Mouse (Mus musculus): Measurements from ENCODE around the gene Nucb1. TPM values are rescaled to one million over a fixed set of nuclear protein-coding genes. Genes with fewer than 3 reads are reported as not detected.

The Nucb1 gene
- total and polyA plus RNA-seq, 2 experiments from 2014 or later: 76.8 to 122 TPM

GRCm38 (mm10) chr7:45507583-45507982 lies 2.6 kb downstream of the Nucb1 start:
- no peaks in the 10 kb centered on the region for H3K27me3 ChIP-seq (ENCODE audit: insufficient read depth, low read length)
- ATAC-seq (no peak), DNase-seq (no peak)
- WGBS: 91% methylated on average over 6 of the region's 6 CpGs
- no peak overlapping the region for H3K9ac ChIP-seq
- no peak overlapping the region for H3K4me2 ChIP-seq (ENCODE audit: low read depth)
- no peak overlapping the region for H3K4me3 ChIP-seq (ENCODE audit: low read depth, low read length)
- peaks cover 8% of the 10 kb centered on the region for H3K4me1 ChIP-seq (ENCODE audit: insufficient read depth)
- no peaks in the 10 kb centered on the region for H3K9me3 ChIP-seq (ENCODE audit: low read length)
- H3K27ac ChIP-seq (ENCODE audit: low read depth, low read length): no peak overlapping the region
- H3K36me3 ChIP-seq (ENCODE audit: insufficient read depth): peaks cover 20% of the 10 kb centered on the region
- TF ChIP-seq CTCF (IDR thresholded peaks at IDR 0.05; ENCODE audit: low read depth): no peak

GRCm38 (mm10) chr7:45498427-45498826 lies 11.8 kb downstream of the Nucb1 start:
- Histone ChIP-seq H3K9me3 (ENCODE audit: low read length) (no peaks in the 10 kb centered on the region), H3K27ac (ENCODE audit: low read depth, low read length) (no peak overlapping the region), H3K36me3 (ENCODE audit: insufficient read depth) (peaks cover 79% of the 10 kb centered on the region), H3K4me1 (ENCODE audit: insufficient read depth) (no peaks in the 10 kb centered on the region), H3K27me3 (ENCODE audit: insufficient read depth, low read length) (no peaks in the 10 kb centered on the region), H3K4me3 (ENCODE audit: low read depth, low read length) (no peak overlapping the region), H3K9ac (no peak overlapping the region), H3K4me2 (ENCODE audit: low read depth) (no peak overlapping the region)
- ATAC-seq: no peak
- TF ChIP-seq CTCF (IDR thresholded peaks at IDR 0.05; ENCODE audit: low read depth): no peak
- DNase-seq: no peak
- 96% methylated on average over 6 of the region's 6 CpGs for WGBS

DNA sequence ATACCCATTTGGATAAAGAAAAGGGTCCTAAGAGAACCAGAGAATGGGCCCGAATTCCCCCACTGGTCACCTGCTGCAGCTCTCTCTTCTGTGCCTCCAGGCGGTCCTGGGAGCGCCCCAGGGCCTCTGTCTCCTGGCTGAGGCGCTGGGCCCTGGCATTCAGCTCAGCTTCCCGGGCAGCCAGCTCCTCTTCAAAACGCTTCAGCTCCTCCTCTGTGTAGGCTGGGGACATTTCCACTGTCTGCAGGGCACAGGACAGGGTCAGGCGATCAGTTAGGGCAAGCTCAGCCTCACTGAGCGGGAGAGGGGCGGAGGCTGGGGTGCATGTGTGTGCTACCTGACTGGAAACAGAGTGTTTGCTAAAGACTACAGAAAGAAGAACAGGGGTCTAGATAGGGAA lies 15.7 kb downstream of the Nucb1 start:
- H3K4me1 ChIP-seq (ENCODE audit: insufficient read depth): no peaks in the 10 kb centered on the region
- no peaks in the 10 kb centered on the region for H3K27me3 ChIP-seq (ENCODE audit: insufficient read depth, low read length)
- DNase-seq (no peak), ATAC-seq (no peak)
- H3K4me2 ChIP-seq (ENCODE audit: low read depth): no peak overlapping the region
- peaks cover 70% of the 10 kb centered on the region for H3K36me3 ChIP-seq (ENCODE audit: insufficient read depth)
- H3K4me3 ChIP-seq (ENCODE audit: low read depth, low read length): no peak overlapping the region
- WGBS: 84% methylated on average over 9 of the region's 9 CpGs
- no peaks in the 10 kb centered on the region for H3K9me3 ChIP-seq (ENCODE audit: low read length)
- H3K27ac ChIP-seq (ENCODE audit: low read depth, low read length): no peak overlapping the region
- TF ChIP-seq CTCF (IDR thresholded peaks at IDR 0.05; ENCODE audit: low read depth): no peak
- H3K9ac ChIP-seq: no peak overlapping the region

GRCm38 (mm10) chr7:45492951-45493350 lies 17.3 kb downstream of the Nucb1 start:
- Histone ChIP-seq H3K9ac (no peak overlapping the region), H3K4me1 (ENCODE audit: insufficient read depth) (0 out of 2 replicates have a peak, but pooled peaks cover 6% of the 10 kb centered on the region), H3K36me3 (ENCODE audit: insufficient read depth) (peaks cover 54% of the 10 kb centered on the region), H3K9me3 (ENCODE audit: low read length) (no peaks in the 10 kb centered on the region), H3K27me3 (ENCODE audit: insufficient read depth, low read length) (no peaks in the 10 kb centered on the region), H3K4me3 (ENCODE audit: low read depth, low read length) (no peak overlapping the region), H3K27ac (ENCODE audit: low read depth, low read length) (no peak overlapping the region), H3K4me2 (ENCODE audit: low read depth) (no peak overlapping the region)
- WGBS: 94% methylated on average over 5 of the region's 5 CpGs
- ATAC-seq: no peak
- DNase-seq: no peak
- TF ChIP-seq CTCF (IDR thresholded peaks at IDR 0.05; ENCODE audit: low read depth): no peak

DNA sequence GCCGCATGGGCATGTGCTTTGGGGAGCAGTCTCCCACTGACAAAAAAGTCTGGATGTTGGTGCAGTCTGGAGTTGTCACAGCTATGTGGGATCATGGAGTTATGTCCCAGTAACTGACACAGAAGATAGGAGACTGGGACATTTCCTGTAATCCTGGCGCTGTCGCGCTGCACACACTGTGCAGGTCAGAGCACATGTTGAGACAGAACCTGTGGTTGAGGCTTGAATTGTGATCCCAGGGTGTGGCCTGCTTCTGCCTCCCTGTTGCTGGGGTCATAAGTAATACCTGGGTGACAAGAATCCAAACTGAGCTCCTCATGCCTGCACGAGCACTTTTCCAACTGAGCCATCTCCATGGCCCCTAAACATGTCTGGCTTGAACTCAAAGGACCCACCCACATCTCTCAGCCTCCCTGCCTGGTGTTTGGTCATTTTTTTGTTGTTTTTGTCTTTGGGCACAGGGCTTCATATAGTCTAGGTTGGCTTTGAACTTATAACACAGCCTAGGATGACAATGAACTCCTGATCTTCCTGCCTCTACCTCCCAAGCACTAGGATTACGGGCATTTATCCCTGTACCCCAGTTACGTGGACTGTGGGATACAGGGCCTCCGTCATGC lies 17.9 kb downstream of the Nucb1 start:
- Histone ChIP-seq H3K4me1 (ENCODE audit: insufficient read depth) (0 out of 2 replicates have a peak, but pooled peaks cover 6% of the 10 kb centered on the region), H3K4me2 (ENCODE audit: low read depth) (no peak overlapping the region), H3K9me3 (ENCODE audit: low read length) (no peaks in the 10 kb centered on the region), H3K27ac (ENCODE audit: low read depth, low read length) (no peak overlapping the region), H3K4me3 (ENCODE audit: low read depth, low read length) (no peak overlapping the region), H3K9ac (no peak overlapping the region), H3K27me3 (ENCODE audit: insufficient read depth, low read length) (no peaks in the 10 kb centered on the region), H3K36me3 (ENCODE audit: insufficient read depth) (peaks cover 48% of the 10 kb centered on the region)
- ATAC-seq: no peak
- TF ChIP-seq CTCF (IDR thresholded peaks at IDR 0.05; ENCODE audit: low read depth): no peak
- no peak for DNase-seq
- 93% methylated on average over 8 of the region's 8 CpGs for WGBS

DNA sequence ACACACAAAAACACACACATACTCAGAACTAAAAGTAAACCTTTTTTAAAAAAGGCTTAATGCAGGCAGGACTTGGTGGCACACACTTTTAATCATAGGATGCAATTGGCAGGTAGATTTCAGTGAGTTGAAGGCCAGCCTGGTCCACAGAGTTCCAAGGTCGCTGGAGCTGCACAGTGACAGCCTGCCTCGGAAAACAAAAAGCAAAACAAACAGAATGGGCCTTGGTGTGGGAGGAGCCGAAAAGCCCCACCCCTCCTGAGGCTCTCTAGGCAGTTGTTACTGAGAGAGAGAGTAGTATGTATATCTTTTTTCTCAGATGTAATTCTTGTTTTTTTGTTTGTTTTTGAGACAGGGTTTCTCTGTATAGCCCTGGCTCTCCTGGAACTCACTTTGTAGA lies 18.9 kb downstream of the Nucb1 start:
- no peak for TF ChIP-seq CTCF (IDR thresholded peaks at IDR 0.05; ENCODE audit: low read depth)
- ATAC-seq (no peak), DNase-seq (no peak)
- H3K4me2 ChIP-seq (ENCODE audit: low read depth): no peak overlapping the region
- H3K4me1 ChIP-seq (ENCODE audit: insufficient read depth): 0 out of 2 replicates have a peak, but pooled peaks cover 6% of the 10 kb centered on the region
- no peak overlapping the region for H3K9ac ChIP-seq
- no peaks in the 10 kb centered on the region for H3K27me3 ChIP-seq (ENCODE audit: insufficient read depth, low read length)
- no peak overlapping the region for H3K27ac ChIP-seq (ENCODE audit: low read depth, low read length)
- no peak overlapping the region for H3K4me3 ChIP-seq (ENCODE audit: low read depth, low read length)
- H3K9me3 ChIP-seq (ENCODE audit: low read length): no peaks in the 10 kb centered on the region
- WGBS: 30% methylated on average over 3 of the region's 3 CpGs
- H3K36me3 ChIP-seq (ENCODE audit: insufficient read depth): peaks cover 38% of the 10 kb centered on the region

- ATAC-seq (no peak), DNase-seq (no peak)
- 60% methylated on average over 9 of the region's 9 CpGs for WGBS
- no peak overlapping the region for H3K4me3 ChIP-seq (ENCODE audit: low read depth, low read length)
- no peak overlapping the region for H3K27ac ChIP-seq (ENCODE audit: low read depth, low read length)
- H3K27me3 ChIP-seq (ENCODE audit: insufficient read depth, low read length): no peaks in the 10 kb centered on the region
- H3K9me3 ChIP-seq (ENCODE audit: low read length): no peaks in the 10 kb centered on the region
- no peak overlapping the region for H3K4me2 ChIP-seq (ENCODE audit: low read depth)
- no peak overlapping the region for H3K9ac ChIP-seq
- TF ChIP-seq CTCF (IDR thresholded peaks at IDR 0.05; ENCODE audit: low read depth): no peak
- 0 out of 2 replicates have a peak, but pooled peaks cover 6% of the 10 kb centered on the region for H3K4me1 ChIP-seq (ENCODE audit: insufficient read depth)
- H3K36me3 ChIP-seq (ENCODE audit: insufficient read depth): peaks cover 34% of the 10 kb centered on the region
These were observed 19.4 kb downstream of the Nucb1 start for GRCm38 (mm10) chr7:45490822-45491221.

All from forebrain, postnatal 0 days (tissue).